Mouse (Mus musculus) thymus, adult 2 months (tissue): ENCODE data around the gene Rbpms2.

ENCODE experiments used
- CTCF ChIP-seq: fragments of 200-500 bp; IDR thresholded peaks from 2 replicates; pipeline ENCODE4 v1.5.1; 2012; ENCODE audit warnings: mild to moderate bottlenecking, control low read depth, low read length, moderate library complexity, borderline replicate concordance; ENCODE audit not compliant: control insufficient read depth, poor library complexity, insufficient read depth; ENCODE audit errors: extremely low read depth
- POLR2A ChIP-seq: fragments of 200-500 bp; IDR thresholded peaks from 2 replicates; pipeline ENCODE4 v1.6.1; 2012; ENCODE audit warnings: mild to moderate bottlenecking, low read length, control low read depth, moderate library complexity; ENCODE audit not compliant: control insufficient read depth, poor library complexity, insufficient read depth; ENCODE audit errors: extremely low read depth

DNA sequence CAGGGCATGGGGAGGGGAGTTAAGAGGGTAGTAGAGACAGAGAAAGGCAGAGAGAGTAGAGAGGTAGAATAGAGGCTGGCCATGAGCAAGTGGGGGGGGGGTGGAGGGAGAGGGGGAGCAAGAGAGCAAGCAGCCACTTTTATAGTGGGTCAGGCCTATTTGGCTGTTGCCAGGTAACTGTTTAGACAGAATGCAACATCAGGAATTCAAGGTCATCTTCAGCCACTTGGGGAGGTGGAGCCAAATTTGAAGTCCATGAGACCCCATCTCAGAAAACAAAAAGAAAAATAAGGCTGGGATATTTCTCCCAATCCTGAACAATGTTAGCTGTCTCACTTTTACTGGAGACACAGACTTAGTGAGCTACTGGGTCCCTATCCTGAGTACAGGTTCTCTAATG lies 13.1 kb downstream of the Rbpms2 start:
- TF ChIP-seq POLR2A (no peak), CTCF (no peak)
